ENCODE assay signal across 8 mouse cellular contexts in genomic region chr1:150099790-150100333, GRCm38 (mm10). TPM values are rescaled to one million over a fixed set of nuclear protein-coding genes. Genes with fewer than 3 reads are reported as not detected.
DNase-seq lines count a peak whose midpoint lies in the region; ATAC-seq and TF ChIP-seq lines count a peak whose summit lies in the region.

Gene Ptgs2, plus strand, starts transcription at chr1:150100031.

- no peaks in the 10 kb centered on the region for H3K9me3 ChIP-seq in forebrain, embryonic 14.5 days (replicated peaks; ENCODE audit: control insufficient read depth, low read length)
- no peaks in the 10 kb centered on the region for H3K9me3 ChIP-seq in lung, postnatal 0 days (ENCODE audit: low read length)

- H3K9ac ChIP-seq in forebrain, embryonic 14.5 days (ENCODE audit: low read length): peak within 1 kb of the TSS; percentile 53
- 0 out of 2 replicates have a peak within 1 kb of the TSS, but pooled peaks have one; percentile 19 for H3K9ac ChIP-seq in lung, postnatal 0 days (replicated peaks; ENCODE audit: low read depth)

- no peaks in the 10 kb centered on the region for H3K27me3 ChIP-seq in forebrain, embryonic 14.5 days (replicated peaks; ENCODE audit: control insufficient read depth, insufficient read depth, low read length)
- no peaks in the 10 kb centered on the region for H3K27me3 ChIP-seq in lung, postnatal 0 days (replicated peaks; ENCODE audit: insufficient read depth, low read length)

- WGBS in forebrain, embryonic 14.5 days: under 1% methylated on average over 26 of the region's 26 CpGs
- WGBS in lung, postnatal 0 days: 1% methylated on average over 26 of the region's 26 CpGs

- peak; percentile 46 to 63 for DNase-seq in urinary bladder, adult 18-20 months (ENCODE audit: low spot score in 2 of 2)
- no peak for DNase-seq in urinary bladder, postnatal 10 days (ENCODE audit: low spot score)
- DNase-seq in forebrain, embryonic 14.5 days (ENCODE audit: low spot score): peak; percentile 44
- peak; percentile 40 for DNase-seq in heart, postnatal 25 days (ENCODE audit: low spot score)
- peak; percentile 54 for DNase-seq in layer of hippocampus, adult 9-11 months
- DNase-seq in lung, postnatal 0 days (ENCODE audit: low spot score): peak; percentile 85
- peak; percentile 3 to 13 for DNase-seq in thymus, postnatal 36 days

- TF ChIP-seq CTCF in lung, postnatal 0 days (IDR thresholded peaks at IDR 0.05): peak; percentile 40

- H3K4me2 ChIP-seq in forebrain, embryonic 14.5 days (ENCODE audit: low read length): peak within 1 kb of the TSS; percentile 82
- H3K4me2 ChIP-seq in lung, postnatal 0 days (replicated peaks; ENCODE audit: low read depth, low read length): peak within 1 kb of the TSS; percentile 66

- peak; percentile 86 for ATAC-seq in forebrain, embryonic 14.5 days
- peak; percentile 91 for ATAC-seq in lung, postnatal 0 days
- ATAC-seq in neutrophil, adult 5-6 weeks (ENCODE audit: extremely low read depth, insufficient number of reproducible peaks, low FRiP score, poor library complexity, severe bottlenecking): peak; percentile 88

- no peak for TF ChIP-seq EP300 in lung, postnatal 0 days (IDR thresholded peaks at IDR 0.05)

- peaks cover 6% of the 10 kb centered on the region; the same call in 1 of the 2 replicates for H3K4me1 ChIP-seq in forebrain, embryonic 14.5 days (ENCODE audit: control insufficient read depth, insufficient read depth, low read length)
- H3K4me1 ChIP-seq in lung, postnatal 0 days (ENCODE audit: insufficient read depth, low read depth, low read length): no peaks in the 10 kb centered on the region

- H3K27ac ChIP-seq in forebrain, embryonic 14.5 days (ENCODE audit: low read depth, low read length): no peak within 1 kb of the TSS
- 0 out of 2 replicates have a peak within 1 kb of the TSS, but pooled peaks have one; percentile 2 for H3K27ac ChIP-seq in lung, postnatal 0 days (ENCODE audit: low read length)

- no peaks in the 10 kb centered on the region for H3K36me3 ChIP-seq in forebrain, embryonic 14.5 days (ENCODE audit: control insufficient read depth, insufficient read depth, low read length)
- no peaks in the 10 kb centered on the region for H3K36me3 ChIP-seq in lung, postnatal 0 days (ENCODE audit: insufficient read depth, low read length)

- H3K4me3 ChIP-seq in forebrain, embryonic 14.5 days (ENCODE audit: low read depth, low read length): peak within 1 kb of the TSS; percentile 42
- H3K4me3 ChIP-seq in lung, postnatal 0 days (ENCODE audit: low read depth, low read length): peak within 1 kb of the TSS; percentile 39

- intact Hi-C loops in heart, postnatal 25 days (cut with DNase I): no loop called here

RNA-seq across cellular contexts. Expression of gene Ptgs2, which starts in this region (rescaled TPM):
- not detected in 2 replicates for polyA plus RNA-seq in forebrain, embryonic 14.5 days (2014; fragmentation: Nextera tagmentation; extraction: Ambion mirVana)
- total RNA-seq in heart, postnatal 25 days (2021): under 1 TPM; 0.61 to 0.99 TPM
- polyA plus RNA-seq in lung, postnatal 0 days (2015; fragmentation: Nextera tagmentation; extraction: Ambion mirVana): 1.5 and 1.8 TPM in 2 replicates
- total RNA-seq in neutrophil, adult 5-6 weeks (2017): 61.9 and 64.8 TPM in 2 replicates

Comparison
In these comparisons a context has a peak if more than half of its experiments do, and no peak if none do; other contexts are left out.
1. RNA of gene Ptgs2 (total RNA-seq): 61.9 to 64.8 TPM in neutrophil, adult 5-6 weeks; 0.61 to 0.99 TPM in heart, postnatal 25 days; every median in the first group is over 10 times any median in the second.
2. Peak in DNase-seq, ATAC-seq, H3K4me3 ChIP-seq, H3K9ac ChIP-seq and H3K4me2 ChIP-seq in forebrain, embryonic 14.5 days; RNA of the gene not detected or under 1 TPM.
3. Peak in DNase-seq in heart, postnatal 25 days; RNA of the gene not detected or under 1 TPM.
4. Peak in every context shown above with its lines, with median percentiles within 50 percentile points of each other: ATAC-seq.